In the genomic region with DNA sequence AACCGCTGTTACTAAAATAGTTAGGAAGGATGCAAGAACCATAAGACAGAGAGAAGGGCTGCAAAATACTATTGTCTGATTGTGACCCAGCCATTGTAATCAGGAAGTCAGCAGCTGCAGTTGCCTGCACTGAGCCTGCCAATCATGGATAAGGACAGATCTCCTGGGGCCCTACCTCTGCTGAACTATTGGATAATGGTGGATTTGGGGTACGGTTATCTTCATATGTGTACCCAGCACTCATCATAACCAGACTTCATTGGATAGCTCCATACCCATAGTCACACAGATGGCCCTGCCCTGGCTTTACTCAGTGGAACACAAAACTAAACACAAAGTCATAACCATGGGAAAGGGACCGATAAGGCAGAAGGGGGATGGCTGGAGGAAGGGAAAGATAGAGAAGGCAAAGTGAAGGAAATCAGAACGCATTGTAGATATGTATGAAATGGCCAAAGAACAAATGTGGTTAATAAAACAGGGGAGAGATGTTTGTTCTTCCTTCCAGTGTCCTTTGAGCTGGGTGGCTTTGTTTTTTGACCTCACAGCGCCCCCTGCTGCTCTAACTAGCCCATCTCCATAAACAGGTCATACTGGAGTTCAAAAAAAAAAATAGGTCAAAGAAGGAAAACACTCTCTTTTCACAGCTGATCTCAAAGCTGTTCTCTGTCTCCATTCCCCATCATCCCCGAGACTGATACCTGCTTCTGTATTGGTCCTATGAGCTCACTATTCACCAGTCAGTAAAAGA, we compare ENCODE assay signal across 9 mouse cellular contexts.
DNase-seq lines count a peak whose midpoint lies in the region; ATAC-seq and TF ChIP-seq lines count a peak whose summit lies in the region.
"Had no signal": no experiment of that assay in that cellular context is flagged by ENCODE, and none has a peak within 500 bp of the region (broad histone marks: within the 10 kb centered on the region; RNA-seq: fewer than 3 reads in every experiment).

No protein-coding gene starts in this region.

- intact Hi-C loops in heart, postnatal 25 days (cut with DNase I): loop anchor here (1.0 kb wide), 1 partner anchor 88 kb away; no protein-coding TSS in a partner anchor

- H3K4me1 ChIP-seq in ES-E14 (ENCODE audit: control insufficient read depth in 2 of 2, insufficient read depth in 2 of 2, low read length in 2 of 2, poor library complexity in 1 of 2): no peaks in the 10 kb centered on the region; a peak in 1 of 4 replicates
- H3K4me1 ChIP-seq in lung, postnatal 0 days (ENCODE audit: insufficient read depth, low read depth, low read length): no peaks in the 10 kb centered on the region
- H3K4me1 ChIP-seq in spleen, adult 2 months (ENCODE audit: control insufficient read depth, insufficient read depth, insufficient read length): no peaks in the 10 kb centered on the region

- H3K4me3 ChIP-seq in ES-E14 (ENCODE audit: insufficient read depth in 1 of 2, low read depth in 1 of 2, low read length in 2 of 2, poor library complexity in 1 of 2, severe bottlenecking in 1 of 2): no peak overlapping the region
- H3K4me3 ChIP-seq in lung, postnatal 0 days (ENCODE audit: low read depth, low read length): no peak overlapping the region
- no peak overlapping the region for H3K4me3 ChIP-seq in spleen, adult 2 months (ENCODE audit: extremely low read depth, insufficient read depth, insufficient read length)
- H3K4me3 ChIP-seq: heart, embryonic 15.5 days had no signal

- H3K36me3 ChIP-seq in ES-E14 (ENCODE audit: control insufficient read depth, insufficient read depth, low read length, poor library complexity, severe bottlenecking): no peaks in the 10 kb centered on the region
- no peaks in the 10 kb centered on the region for H3K36me3 ChIP-seq in lung, postnatal 0 days (ENCODE audit: insufficient read depth, low read length)
- H3K36me3 ChIP-seq in spleen, adult 2 months (ENCODE audit: control insufficient read depth, insufficient read depth, low read length): no peaks in the 10 kb centered on the region
- H3K36me3 ChIP-seq: heart, embryonic 15.5 days had no signal

- H3K27ac ChIP-seq in ES-E14 (ENCODE audit: insufficient read depth, low read depth, low read length, poor library complexity, severe bottlenecking): no peak overlapping the region
- no peak overlapping the region for H3K27ac ChIP-seq in lung, postnatal 0 days (ENCODE audit: low read length)
- H3K27ac ChIP-seq in spleen, adult 2 months (ENCODE audit: insufficient read depth, low read length): no peak overlapping the region
- H3K27ac ChIP-seq: heart, embryonic 15.5 days had no signal

- no peaks in the 10 kb centered on the region for H3K9me3 ChIP-seq in ES-E14 (ENCODE audit: control insufficient read depth, insufficient read depth, low read depth, low read length)
- no peaks in the 10 kb centered on the region for H3K9me3 ChIP-seq in lung, postnatal 0 days (ENCODE audit: low read length)
- H3K9me3 ChIP-seq: heart, embryonic 15.5 days had no signal

- peak; percentile 83 for TF ChIP-seq CTCF in lung, postnatal 0 days (IDR thresholded peaks at IDR 0.05)
- peak; percentile 41; the same call in 1 of the 2 replicates for TF ChIP-seq CTCF in spleen, adult 2 months (IDR thresholded peaks at IDR 0.05; ENCODE audit: extremely low read depth, insufficient read depth, insufficient read length, insufficient replicate concordance)

- H3K27me3 ChIP-seq in lung, postnatal 0 days (replicated peaks; ENCODE audit: insufficient read depth, low read length): no peaks in the 10 kb centered on the region
- no peaks in the 10 kb centered on the region for H3K27me3 ChIP-seq in spleen, adult 2 months (ENCODE audit: control insufficient read depth, insufficient read depth, low read length)
- H3K27me3 ChIP-seq: heart, embryonic 15.5 days had no signal

- DNase-seq in ES-E14 (ENCODE audit: low read depth, low spot score): peak; percentile 40
- DNase-seq in adrenal gland, adult 2 months: peak; percentile 81
- peak; percentile 26 for DNase-seq in embryo, embryonic 11.5 days (ENCODE audit: low read depth, low spot score)
- peak; percentile 31 for DNase-seq in heart, postnatal 25 days (ENCODE audit: low spot score)
- DNase-seq in layer of hippocampus, adult 9-10 months (ENCODE audit: low spot score): peak; percentile 16
- DNase-seq in lung, postnatal 0 days (ENCODE audit: low spot score): peak; percentile 81
- peak; percentile 31 to 57 for DNase-seq in spleen, adult 2 months (ENCODE audit: low read depth in 1 of 2, low spot score in 2 of 2)

- no peak overlapping the region for H3K9ac ChIP-seq in ES-E14 (ENCODE audit: insufficient read depth, low read depth, low read length, poor library complexity, severe bottlenecking)
- no peak overlapping the region for H3K9ac ChIP-seq in lung, postnatal 0 days (replicated peaks; ENCODE audit: low read depth)
- H3K9ac ChIP-seq: heart, embryonic 15.5 days had no signal

- in situ Hi-C loops in ES-E14 (cut with MboI; ENCODE audit: low sequenced_read_pairs in 2 of 2, unreplicated experiment in 2 of 2): loop anchor here in 1 of 2 experiments (25.0 kb wide), 1 partner anchor 265 kb away; no protein-coding TSS in a partner anchor

- TF ChIP-seq POLR2A in spleen, adult 2 months (IDR thresholded peaks at IDR 0.05; ENCODE audit: low read depth, low read length): no peak

- WGBS in lung, postnatal 0 days: 36% methylated on average over 6 of the region's 6 CpGs
- WGBS in spleen, adult 2 months: 42% methylated on average over 6 of the region's 6 CpGs

- ATAC-seq in lung, postnatal 0 days: peak; percentile 52
- ATAC-seq in activated CD4-positive, CD25-positive, alpha-beta regulatory T cell, adult 4 months: no peak

- H3K4me2 ChIP-seq in lung, postnatal 0 days (replicated peaks; ENCODE audit: low read depth, low read length): no peak overlapping the region
- H3K4me2 ChIP-seq: heart, embryonic 15.5 days had no signal

- peak; percentile 44 for TF ChIP-seq EP300 in lung, postnatal 0 days (IDR thresholded peaks at IDR 0.05)

TF ChIP-seq in ES-E14, 5 proteins besides CTCF, POLR2A, EP300 and RAD21:
- TF ChIP-seq MAFK (IDR thresholded peaks at IDR 0.05; ENCODE audit: insufficient read depth, low read depth, low read length) (no peak), HCFC1 (IDR thresholded peaks at IDR 0.05; ENCODE audit: borderline replicate concordance, insufficient read depth, low read length) (no peak), ZC3H11A (IDR thresholded peaks at IDR 0.05; ENCODE audit: borderline replicate concordance, low read depth, low read length) (peak; percentile 79), CHD2 (IDR thresholded peaks at IDR 0.05; ENCODE audit: low read depth, low read length) (no peak), ZNF384 (IDR thresholded peaks at IDR 0.05; ENCODE audit: low read depth, low read length) (peak; percentile 82)
TF ChIP-seq in ES-E14: peak in this region for 2.

Comparison
In these comparisons a context has a peak if more than half of its experiments do, and no peak if none do; other contexts are left out.
1. DNase-seq: peak in every context shown above with its lines; median percentile 81 in adrenal gland, adult 2 months; 81 in lung, postnatal 0 days; 44 in spleen, adult 2 months; 40 in ES-E14; 31 in heart, postnatal 25 days; 26 in embryo, embryonic 11.5 days; 16 in layer of hippocampus, adult 9-10 months.